Mouse (Mus musculus): ENCODE measurements around the gene Icam2. TPM values are rescaled to one million over a fixed set of nuclear protein-coding genes. Genes with fewer than 3 reads are reported as not detected.

Icam2 gene
- total and polyA plus RNA-seq, 2 experiments from 2014 or later: 66.6 to 72.9 TPM

DNA sequence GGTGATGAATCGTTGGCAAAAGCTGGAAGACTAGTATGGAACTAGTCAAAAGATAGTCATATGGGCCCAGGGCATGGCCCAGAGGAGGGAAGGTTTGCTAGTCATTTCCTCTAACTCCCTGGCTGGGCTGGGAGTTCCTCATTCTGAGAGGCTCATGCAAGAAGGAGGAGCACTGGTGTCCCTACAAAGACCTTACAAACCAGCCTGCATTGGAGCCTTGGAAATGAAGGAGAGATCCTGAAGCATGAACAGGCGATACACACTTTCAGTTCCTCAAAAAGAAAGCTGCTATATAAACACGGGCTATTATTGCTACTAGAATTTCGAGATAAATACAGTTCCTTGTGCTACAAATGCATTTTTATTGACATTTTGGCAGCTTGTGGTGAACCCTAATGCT, 40.2 kb upstream of the Icam2 start:
- Histone ChIP-seq H3K9ac (replicated peaks; ENCODE audit: low read depth, low read length) (no peak overlapping the region), H3K9me3 (replicated peaks; ENCODE audit: control insufficient read depth, low read length) (no peaks in the 10 kb centered on the region), H3K27me3 (ENCODE audit: control insufficient read depth, insufficient read depth, low read length) (no peaks in the 10 kb centered on the region), H3K36me3 (replicated peaks; ENCODE audit: control insufficient read depth, insufficient read depth, low read length) (0 out of 2 replicates have a peak, but pooled peaks cover 9% of the 10 kb centered on the region), H3K27ac (ENCODE audit: low read depth) (no peak overlapping the region), H3K4me2 (ENCODE audit: low read depth, low read length) (no peak overlapping the region), H3K4me1 (ENCODE audit: control insufficient read depth, insufficient read depth) (no peaks in the 10 kb centered on the region), H3K4me3 (ENCODE audit: low read depth, low read length) (no peak overlapping the region)
- DNase-seq (ENCODE audit: low spot score) (no peak), ATAC-seq (ENCODE audit: insufficient read depth, low read depth) (no peak)
- 76% methylated on average over 4 of the region's 4 CpGs for WGBS
- TF ChIP-seq EP300 (IDR thresholded peaks at IDR 0.05; ENCODE audit: low read depth) (no peak), CTCF (IDR thresholded peaks at IDR 0.05; ENCODE audit: low read depth) (no peak)

DNA sequence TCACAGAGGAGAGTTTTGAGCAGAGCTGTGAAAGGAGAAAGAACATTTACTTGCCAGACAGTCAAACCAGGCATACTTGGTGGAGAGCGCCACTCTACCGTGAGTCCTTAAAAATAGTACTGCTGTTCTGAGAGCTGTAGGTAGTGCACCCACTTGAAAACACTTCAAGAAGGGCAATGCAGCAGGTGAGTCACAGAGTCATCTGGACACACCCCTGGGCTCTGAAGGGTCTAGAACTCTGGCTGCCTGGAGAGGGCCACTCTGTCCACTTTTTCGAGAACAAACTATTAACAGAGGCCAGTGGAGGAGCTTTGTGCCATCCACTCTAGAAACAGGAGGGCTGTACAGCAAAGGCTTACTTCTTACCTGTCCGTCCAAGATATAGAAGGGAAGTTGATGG, 38.6 kb upstream of the Icam2 start:
- no peaks in the 10 kb centered on the region for H3K27me3 ChIP-seq (ENCODE audit: control insufficient read depth, insufficient read depth, low read length)
- no peak overlapping the region for H3K27ac ChIP-seq (ENCODE audit: low read depth)
- no peaks in the 10 kb centered on the region for H3K9me3 ChIP-seq (replicated peaks; ENCODE audit: control insufficient read depth, low read length)
- H3K9ac ChIP-seq (replicated peaks; ENCODE audit: low read depth, low read length): no peak overlapping the region
- TF ChIP-seq EP300 (IDR thresholded peaks at IDR 0.05; ENCODE audit: low read depth): no peak
- no peak for TF ChIP-seq CTCF (IDR thresholded peaks at IDR 0.05; ENCODE audit: low read depth)
- no peak for DNase-seq (ENCODE audit: low spot score)
- no peak overlapping the region for H3K4me3 ChIP-seq (ENCODE audit: low read depth, low read length)
- no peak for ATAC-seq (ENCODE audit: insufficient read depth, low read depth)
- no peaks in the 10 kb centered on the region for H3K4me1 ChIP-seq (ENCODE audit: control insufficient read depth, insufficient read depth)
- 63% methylated on average over 4 of the region's 4 CpGs for WGBS
- 0 out of 2 replicates have a peak, but pooled peaks cover 9% of the 10 kb centered on the region for H3K36me3 ChIP-seq (replicated peaks; ENCODE audit: control insufficient read depth, insufficient read depth, low read length)
- no peak overlapping the region for H3K4me2 ChIP-seq (ENCODE audit: low read depth, low read length)

DNA sequence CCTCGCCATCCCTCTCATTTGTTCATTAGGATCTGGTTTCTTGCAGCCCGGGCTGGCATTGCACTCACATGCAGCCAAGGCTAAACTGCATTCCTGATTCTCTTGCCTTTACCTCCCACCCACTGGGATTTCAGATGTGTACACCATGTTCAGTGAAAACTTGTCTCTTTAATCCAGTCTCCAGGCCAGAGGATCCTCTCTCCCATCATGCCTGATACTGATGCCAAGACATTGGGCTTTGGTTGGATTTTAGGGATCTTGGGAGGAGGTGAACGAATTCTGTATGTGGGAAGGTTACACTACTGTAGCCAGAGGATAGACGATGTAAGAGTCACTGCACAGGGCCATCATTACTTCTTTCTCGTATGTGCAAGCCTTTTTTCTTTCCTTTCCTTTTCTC, 37.3 kb upstream of the Icam2 start:
- DNase-seq (ENCODE audit: low spot score): no peak
- Histone ChIP-seq H3K4me1 (ENCODE audit: control insufficient read depth, insufficient read depth) (no peaks in the 10 kb centered on the region), H3K9me3 (replicated peaks; ENCODE audit: control insufficient read depth, low read length) (no peaks in the 10 kb centered on the region), H3K36me3 (replicated peaks; ENCODE audit: control insufficient read depth, insufficient read depth, low read length) (0 out of 2 replicates have a peak, but pooled peaks cover 9% of the 10 kb centered on the region), H3K4me3 (ENCODE audit: low read depth, low read length) (no peak overlapping the region), H3K27me3 (ENCODE audit: control insufficient read depth, insufficient read depth, low read length) (no peaks in the 10 kb centered on the region), H3K27ac (ENCODE audit: low read depth) (no peak overlapping the region), H3K4me2 (ENCODE audit: low read depth, low read length) (no peak overlapping the region), H3K9ac (replicated peaks; ENCODE audit: low read depth, low read length) (no peak overlapping the region)
- no peak for TF ChIP-seq CTCF (IDR thresholded peaks at IDR 0.05; ENCODE audit: low read depth)
- TF ChIP-seq EP300 (IDR thresholded peaks at IDR 0.05; ENCODE audit: low read depth): no peak
- ATAC-seq (ENCODE audit: insufficient read depth, low read depth): no peak
- 91% methylated on average over 5 of the region's 5 CpGs for WGBS

DNA sequence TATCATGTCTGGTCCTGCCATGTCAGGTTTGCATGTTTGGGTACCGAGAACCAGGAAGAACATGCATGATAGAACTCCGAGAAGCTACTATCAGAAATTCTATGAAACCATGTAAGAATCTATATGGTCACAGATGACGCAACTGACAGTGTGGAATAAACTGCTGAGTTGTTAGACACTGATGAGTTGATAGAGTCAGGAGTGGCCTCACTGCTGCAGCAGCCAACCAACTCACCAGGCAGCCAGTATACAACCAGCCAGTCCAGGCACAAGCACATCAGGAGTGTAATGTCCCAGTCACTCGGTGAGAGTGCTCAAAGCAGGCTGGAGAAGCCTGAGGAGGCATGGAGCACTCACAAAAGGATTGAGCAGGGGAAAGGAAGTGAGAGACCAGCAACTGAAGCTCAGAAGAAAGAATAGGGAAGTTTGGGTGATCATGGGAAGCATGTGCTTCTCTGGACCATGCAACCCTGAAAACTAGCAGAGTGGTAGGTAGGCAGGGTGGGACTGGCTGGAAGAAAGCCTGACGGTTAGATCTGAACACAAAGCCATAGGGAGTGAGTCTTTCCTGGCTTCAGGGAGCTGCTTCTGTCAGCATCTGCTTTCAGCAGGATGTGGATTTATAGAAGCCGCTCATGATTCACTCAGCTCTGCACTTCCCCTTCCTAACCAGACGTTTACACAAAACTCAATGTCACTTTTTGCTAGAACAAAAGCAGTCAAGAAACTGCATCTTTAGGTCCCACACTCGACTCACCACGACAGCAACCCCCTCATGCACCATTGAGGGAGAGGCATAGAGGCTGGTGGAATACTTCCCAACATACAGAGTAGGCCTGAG, 31.6 kb upstream of the Icam2 start:
- ATAC-seq (ENCODE audit: insufficient read depth, low read depth): no peak

DNA sequence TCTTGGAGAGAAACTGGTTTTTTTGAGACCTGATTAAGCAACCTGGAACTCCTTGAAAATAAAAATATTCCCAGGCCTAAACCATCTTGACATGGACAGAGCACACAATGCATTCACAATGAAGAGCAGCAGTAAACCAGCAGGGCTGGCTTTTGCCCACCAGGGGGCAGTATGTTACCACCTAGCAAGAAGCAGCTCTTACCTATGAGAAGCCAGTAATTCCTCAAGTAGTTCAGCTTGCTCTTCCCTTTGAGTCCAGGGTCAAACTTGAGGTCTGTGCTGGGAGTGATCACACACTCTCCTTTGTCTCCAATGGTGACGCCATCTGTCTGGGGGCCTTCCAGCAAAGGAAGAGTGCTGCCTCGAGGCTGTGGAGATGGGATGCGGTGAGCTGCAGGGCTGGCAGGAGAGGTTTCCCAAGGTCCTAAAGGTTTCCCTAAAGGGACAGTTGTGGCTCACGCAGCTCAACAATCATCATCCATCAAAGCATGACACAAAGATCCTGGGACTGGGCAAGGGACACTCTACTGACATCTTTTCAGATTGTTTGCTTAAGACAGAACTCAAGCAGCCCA, 30.8 kb upstream of the Icam2 start:
- Histone ChIP-seq H3K9me3 (replicated peaks; ENCODE audit: control insufficient read depth, low read length) (no peaks in the 10 kb centered on the region), H3K36me3 (replicated peaks; ENCODE audit: control insufficient read depth, insufficient read depth, low read length) (peaks cover 10% of the 10 kb centered on the region), H3K4me2 (ENCODE audit: low read depth, low read length) (no peak overlapping the region), H3K4me1 (ENCODE audit: control insufficient read depth, insufficient read depth) (no peaks in the 10 kb centered on the region), H3K27me3 (ENCODE audit: control insufficient read depth, insufficient read depth, low read length) (no peaks in the 10 kb centered on the region), H3K9ac (replicated peaks; ENCODE audit: low read depth, low read length) (no peak overlapping the region), H3K4me3 (ENCODE audit: low read depth, low read length) (no peak overlapping the region), H3K27ac (ENCODE audit: low read depth) (no peak overlapping the region)
- DNase-seq (ENCODE audit: low spot score): peak; percentile 82
- WGBS: 44% methylated on average over 4 of the region's 4 CpGs
- TF ChIP-seq EP300 (IDR thresholded peaks at IDR 0.05; ENCODE audit: low read depth) (no peak), CTCF (IDR thresholded peaks at IDR 0.05; ENCODE audit: low read depth) (peak; percentile 97)
- ATAC-seq (ENCODE audit: insufficient read depth, low read depth): peak; percentile 67

More for the DNA sequence above, 31.6 kb upstream of the Icam2 start:
- H3K9ac ChIP-seq (replicated peaks; ENCODE audit: low read depth, low read length): no peak overlapping the region
- 66% methylated on average over 9 of the region's 9 CpGs for WGBS
- H3K27me3 ChIP-seq (ENCODE audit: control insufficient read depth, insufficient read depth, low read length): no peaks in the 10 kb centered on the region
- no peak for DNase-seq (ENCODE audit: low spot score)
- no peak overlapping the region for H3K4me3 ChIP-seq (ENCODE audit: low read depth, low read length)
- peaks cover 3% of the 10 kb centered on the region for H3K36me3 ChIP-seq (replicated peaks; ENCODE audit: control insufficient read depth, insufficient read depth, low read length)
- no peaks in the 10 kb centered on the region for H3K9me3 ChIP-seq (replicated peaks; ENCODE audit: control insufficient read depth, low read length)
- H3K4me2 ChIP-seq (ENCODE audit: low read depth, low read length): no peak overlapping the region
- H3K4me1 ChIP-seq (ENCODE audit: control insufficient read depth, insufficient read depth): no peaks in the 10 kb centered on the region
- 0 out of 2 replicates have a peak overlapping the region, but pooled peaks have one; percentile 18 for H3K27ac ChIP-seq (ENCODE audit: low read depth)
- TF ChIP-seq CTCF (IDR thresholded peaks at IDR 0.05; ENCODE audit: low read depth) (no peak), EP300 (IDR thresholded peaks at IDR 0.05; ENCODE audit: low read depth) (no peak)

All from heart, postnatal 0 days (tissue).